Mouse (Mus musculus): ENCODE measurements around the gene Inhba. TPM values are rescaled to one million over a fixed set of nuclear protein-coding genes. Genes with fewer than 3 reads are reported as not detected.
A peak's percentile ranks its signal among the peaks of the same experiment; 100 is the strongest.

Inhba gene
- total RNA-seq (2021): 1 to 10 TPM; 2.9 to 6.1 TPM
- long read RNA-seq, experiment 1, partial matches to known transcripts: 0 of 2 reads
- long read RNA-seq, experiment 1, other reads (novel, unspliced or antisense): 2 of 2 reads
- long read RNA-seq, experiment 2: 0 reads

DNA sequence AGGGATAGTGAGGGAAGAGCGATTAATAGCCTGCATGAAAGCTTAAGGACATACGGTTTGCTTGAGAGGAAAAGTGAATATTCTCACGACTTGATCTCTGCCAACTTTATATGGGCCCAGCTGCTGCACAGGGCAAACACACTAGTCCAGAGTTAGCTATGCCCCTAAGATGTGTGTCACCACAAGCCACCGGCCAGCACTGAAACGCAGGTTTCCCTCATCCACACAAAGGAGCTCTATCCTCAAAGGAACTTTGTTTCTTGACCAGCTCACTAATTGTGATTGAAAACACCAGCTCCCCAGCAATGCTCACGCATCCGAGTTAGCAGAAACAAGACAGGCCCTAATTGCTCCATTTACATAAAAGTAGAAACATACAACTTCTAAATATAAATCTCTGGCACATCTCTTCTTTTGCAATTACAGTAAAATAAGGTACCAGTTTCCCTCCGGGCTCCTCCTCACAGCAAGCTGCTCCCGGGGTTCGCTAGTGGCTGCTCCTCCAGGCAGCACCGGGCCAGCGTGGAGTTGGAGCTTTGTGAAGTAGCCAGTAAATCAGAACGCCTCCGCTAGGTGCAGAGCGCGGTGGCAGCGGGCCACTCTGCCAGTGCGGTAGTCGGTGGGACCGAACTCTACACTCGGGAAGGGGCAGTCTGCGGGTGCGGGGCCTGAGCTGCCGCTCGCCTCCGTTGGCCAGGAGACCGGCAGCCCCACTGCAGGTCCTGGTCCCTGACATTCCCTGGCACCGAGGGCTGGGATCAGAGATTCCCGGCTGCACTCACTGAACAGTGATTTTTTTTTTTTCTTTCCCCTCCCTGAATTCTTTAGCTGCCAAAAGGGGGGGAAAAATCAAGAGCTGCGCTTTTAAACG lies at the start of gene Inhba:
Inhba (plus strand) TSS at position 480 of the 871 bp plus-strand sequence.
- peak; percentile 59 for DNase-seq

GRCm38 (mm10) chr13:15976584-15976983 lies 35.1 kb upstream of the Inhba start:
- DNase-seq: no peak

GRCm38 (mm10) chr13:15979551-15979950 lies 32.1 kb upstream of the Inhba start:
- DNase-seq: no peak

DNA sequence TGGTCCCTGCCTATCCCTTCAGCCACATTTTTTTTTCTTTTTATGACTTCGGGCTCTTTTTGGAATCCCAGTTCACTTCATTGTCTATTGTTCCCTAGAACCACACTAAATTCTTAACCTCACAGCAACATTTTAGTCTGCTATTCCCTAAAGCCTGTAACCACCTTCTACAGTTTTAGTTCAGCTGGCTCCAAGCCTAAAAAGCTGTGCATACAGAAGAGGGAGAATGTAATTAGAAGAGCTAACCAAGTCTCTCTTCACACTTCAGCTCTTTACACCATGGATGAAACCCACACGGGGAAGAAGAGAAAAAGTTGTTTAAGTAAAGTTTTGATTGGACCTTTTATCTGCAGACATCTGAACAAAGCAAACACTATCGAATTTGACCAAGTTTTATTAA lies 29.6 kb upstream of the Inhba start:
- DNase-seq: no peak

DNA sequence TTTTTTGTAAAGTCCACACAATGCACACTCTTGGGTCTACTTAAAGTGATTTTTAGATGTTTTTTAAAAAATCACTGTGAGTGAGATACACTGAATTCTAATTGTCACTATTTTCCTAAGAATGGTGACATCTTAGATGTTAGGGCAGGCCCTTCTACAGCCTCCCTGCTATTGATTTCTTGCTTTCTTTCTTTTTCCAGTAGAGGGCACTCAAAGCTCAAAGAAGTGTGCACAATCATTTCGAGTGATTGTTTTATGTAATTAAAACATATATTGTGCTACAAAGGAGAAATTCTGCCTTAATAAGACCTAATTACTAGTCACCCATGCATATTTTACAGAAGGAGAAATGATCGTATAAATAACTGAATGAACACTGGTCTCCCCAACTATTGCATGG lies 25.9 kb upstream of the Inhba start:
- no peak for DNase-seq

DNA sequence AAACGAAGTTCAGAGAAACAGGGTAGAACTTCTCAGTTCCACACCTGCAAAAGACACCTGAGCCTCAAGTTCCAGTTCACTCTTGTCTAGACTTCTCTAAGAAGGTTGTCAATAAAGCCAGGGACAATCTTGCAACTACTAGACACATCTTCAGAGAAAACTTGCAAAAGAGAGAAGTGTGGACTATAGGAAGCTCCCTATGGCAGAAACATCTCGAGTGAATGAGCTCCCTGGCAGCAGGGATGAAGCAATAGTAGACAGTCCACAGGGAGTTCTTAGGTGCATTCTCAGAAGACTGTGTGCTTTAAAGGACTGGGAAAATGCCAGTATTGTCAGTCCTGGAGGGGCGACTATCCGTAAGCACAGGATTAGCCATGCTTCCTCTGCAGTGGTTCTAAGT lies 25.5 kb upstream of the Inhba start:
- DNase-seq: no peak

GRCm38 (mm10) chr13:15995314-15995713 lies 16.3 kb upstream of the Inhba start:
- DNase-seq: no peak

DNA sequence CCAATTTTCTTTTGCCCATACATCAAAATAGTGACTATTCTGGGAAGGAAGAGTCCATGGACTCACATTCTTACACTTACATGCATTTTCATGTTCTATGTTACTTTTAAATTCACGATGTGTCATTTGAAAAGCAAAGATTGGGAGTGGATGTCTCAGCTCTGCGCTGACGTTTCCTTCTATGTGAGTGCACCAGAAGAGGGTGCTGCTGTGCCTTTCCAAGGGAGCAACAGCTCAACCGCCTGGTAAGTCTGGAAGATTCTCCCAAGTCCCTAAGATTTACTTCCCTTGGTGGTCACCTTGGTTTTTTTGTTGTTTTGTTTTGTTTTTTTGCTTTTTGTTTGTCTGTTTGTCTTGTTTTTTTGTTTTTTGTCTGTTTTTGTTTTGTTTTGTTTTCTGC lies 6.1 kb upstream of the Inhba start:
- DNase-seq: peak; percentile 61

GRCm38 (mm10) chr13:16007748-16008147 lies 3.9 kb upstream of the Inhba start:
- DNase-seq: no peak

DNA sequence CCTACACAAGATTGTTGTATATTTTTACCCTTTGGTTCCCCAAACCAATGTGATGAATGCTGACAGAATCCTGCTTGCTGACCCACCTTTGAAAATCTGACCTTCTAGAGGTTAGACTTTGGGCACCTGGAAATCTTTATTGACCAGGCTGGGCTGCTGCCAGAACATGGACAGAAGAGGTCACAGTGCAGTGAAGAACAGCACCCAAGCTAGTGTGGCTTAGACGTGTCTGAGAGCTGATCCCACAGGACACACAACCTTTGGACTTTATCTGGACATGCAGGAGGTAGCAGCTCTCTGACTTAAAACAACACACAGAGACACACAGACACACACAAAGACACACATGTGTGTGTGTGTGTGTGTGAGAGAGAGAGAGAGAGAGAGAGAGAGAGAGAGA lies 3.3 kb upstream of the Inhba start:
- no peak for DNase-seq

- DNase-seq: no peak
Observed at GRCm38 (mm10) chr13:16009766-16010465, 1.7 kb upstream of the Inhba start.

GRCm38 (mm10) chr13:16010586-16010985 lies 1.1 kb upstream of the Inhba start:
- DNase-seq: no peak

- peak; percentile 85 for DNase-seq
Observed at GRCm38 (mm10) chr13:16012243-16012887, 714 bp downstream of the Inhba start.

GRCm38 (mm10) chr13:16014166-16014565 lies 2.5 kb downstream of the Inhba start:
- DNase-seq: no peak

DNA sequence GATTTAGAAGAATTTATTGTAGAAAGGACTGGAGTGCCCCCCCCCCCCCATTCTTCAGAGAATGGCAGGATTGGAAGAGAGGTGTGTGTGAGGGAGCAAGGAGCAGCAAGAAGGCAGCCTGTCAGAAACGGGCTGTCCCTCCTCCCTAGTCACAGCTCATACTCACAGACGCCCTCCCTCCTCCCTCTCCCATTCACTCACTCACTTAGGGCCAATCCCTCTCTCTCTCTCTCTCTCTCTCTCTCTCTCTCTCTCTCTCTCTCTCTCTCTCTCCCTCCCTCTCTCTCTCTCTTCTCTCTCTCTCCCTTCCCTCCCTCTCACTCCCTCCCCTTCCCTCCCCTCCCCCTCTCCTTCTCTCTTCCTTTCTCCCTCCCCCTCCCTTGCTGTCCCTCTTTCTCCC lies 4.9 kb downstream of the Inhba start:
- no peak for DNase-seq

GRCm38 (mm10) chr13:16017338-16017737 lies 5.7 kb downstream of the Inhba start:
- DNase-seq: peak; percentile 20

DNA sequence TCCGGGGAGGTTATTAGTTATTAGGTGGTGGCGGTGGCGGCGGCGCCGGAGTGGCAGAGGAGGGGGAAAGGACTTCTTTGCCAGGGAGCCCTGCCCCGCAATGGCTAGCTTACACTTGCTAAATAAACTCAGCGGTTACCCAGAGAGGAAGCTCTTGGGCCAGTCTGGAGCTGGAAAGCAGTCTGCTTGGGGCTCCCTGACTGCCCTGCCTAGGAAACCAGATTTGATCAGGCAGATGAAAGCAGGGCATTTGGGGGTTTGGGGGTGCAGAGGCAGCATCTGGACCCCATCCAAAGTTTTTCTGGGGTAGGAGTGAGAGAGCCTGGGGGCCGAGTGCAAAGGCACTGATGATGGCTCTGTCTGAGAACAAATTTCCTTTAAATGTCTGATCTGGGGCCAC lies 6.1 kb downstream of the Inhba start:
- DNase-seq: no peak

DNA sequence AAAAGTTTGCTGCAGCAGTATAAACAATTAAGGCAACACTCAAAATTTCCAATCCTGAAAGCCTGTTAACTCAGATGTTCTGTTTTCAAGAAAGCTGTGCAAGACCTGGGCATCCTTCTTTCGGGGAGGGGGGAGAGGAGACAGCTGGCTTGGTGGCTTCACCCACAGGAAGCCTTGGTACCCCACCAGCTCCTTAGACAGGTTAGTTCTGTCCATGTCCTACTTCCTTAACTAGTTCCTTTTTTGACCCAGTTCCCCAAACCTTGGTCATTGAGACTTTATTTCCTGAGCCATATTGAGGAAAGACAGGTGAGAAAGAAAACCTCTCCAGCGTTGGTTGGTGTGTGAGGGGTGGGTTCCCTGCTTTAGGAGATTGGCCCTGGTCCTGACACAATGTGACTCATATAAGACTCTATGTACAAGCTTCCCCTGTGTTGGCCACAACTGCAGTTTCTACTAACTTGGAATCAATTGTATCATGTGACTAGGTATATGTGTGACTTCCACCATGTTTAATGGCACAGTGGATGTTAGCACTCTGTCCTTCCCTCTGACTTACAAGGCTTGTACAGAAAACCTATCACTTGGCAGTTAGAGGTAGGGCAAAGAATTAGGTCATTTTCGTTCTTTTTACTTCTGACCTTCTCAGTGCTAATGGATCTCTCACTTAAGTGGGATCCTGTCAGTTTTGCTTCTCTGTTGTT lies 7.3 kb downstream of the Inhba start:
- no peak for DNase-seq

DNA sequence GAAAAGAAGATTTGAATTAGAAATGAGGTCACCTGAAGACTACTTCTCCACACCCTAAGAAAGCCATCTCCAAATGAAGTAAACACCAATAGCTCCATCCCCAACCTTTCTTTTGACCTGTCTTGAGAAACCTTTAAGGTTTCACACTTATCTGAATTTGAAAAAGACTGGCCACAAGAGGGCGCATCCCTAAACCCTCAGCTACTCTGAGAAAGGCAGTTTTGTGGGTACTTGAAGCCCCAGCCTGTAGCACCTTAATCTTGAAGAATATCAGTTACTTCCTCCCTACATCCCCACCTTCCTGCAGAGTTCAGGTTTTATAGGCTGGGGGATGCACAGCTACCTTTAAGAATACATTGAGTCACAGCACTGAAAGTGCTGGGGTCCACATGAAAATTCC lies 9.0 kb downstream of the Inhba start:
- DNase-seq: peak; percentile 60

DNA sequence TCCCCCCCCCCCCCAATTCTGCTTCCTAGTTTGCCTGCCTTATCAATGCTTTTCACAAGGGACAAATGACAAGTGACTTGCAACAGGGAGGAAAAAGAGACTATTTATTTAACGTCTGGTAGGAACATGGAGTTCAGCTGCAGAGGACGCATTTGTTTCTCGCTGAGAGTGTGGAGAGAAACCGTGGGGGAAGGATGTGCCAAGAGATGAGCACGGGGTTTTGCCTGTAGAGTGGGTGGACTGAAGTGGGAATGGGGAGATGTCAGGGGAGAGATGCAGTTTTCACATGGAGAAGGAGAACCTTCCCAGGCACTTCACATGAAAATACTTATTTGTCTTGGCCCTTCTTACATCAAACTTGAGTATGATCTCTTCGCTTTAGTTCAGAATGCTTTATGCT lies 9.5 kb downstream of the Inhba start:
- no peak for DNase-seq

DNA sequence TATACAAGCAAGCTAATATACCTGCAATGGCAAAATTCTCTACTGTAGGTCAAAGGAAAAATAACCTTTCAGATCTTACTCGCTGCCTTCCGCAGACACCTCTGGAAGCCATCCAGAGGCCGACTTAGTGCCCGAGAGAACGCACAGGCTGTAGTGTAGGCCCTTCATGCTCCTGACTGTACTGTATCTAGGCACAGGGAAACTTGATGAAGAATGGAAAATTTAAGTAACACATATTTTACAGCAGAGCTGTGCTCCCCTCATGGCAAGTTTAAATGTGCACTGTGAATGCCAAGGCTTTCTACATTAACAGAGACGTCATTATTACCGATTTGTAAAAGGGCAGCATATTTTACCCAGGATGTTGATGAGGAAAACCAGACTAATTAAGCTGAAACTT lies 10.2 kb downstream of the Inhba start:
- DNase-seq: no peak

DNA sequence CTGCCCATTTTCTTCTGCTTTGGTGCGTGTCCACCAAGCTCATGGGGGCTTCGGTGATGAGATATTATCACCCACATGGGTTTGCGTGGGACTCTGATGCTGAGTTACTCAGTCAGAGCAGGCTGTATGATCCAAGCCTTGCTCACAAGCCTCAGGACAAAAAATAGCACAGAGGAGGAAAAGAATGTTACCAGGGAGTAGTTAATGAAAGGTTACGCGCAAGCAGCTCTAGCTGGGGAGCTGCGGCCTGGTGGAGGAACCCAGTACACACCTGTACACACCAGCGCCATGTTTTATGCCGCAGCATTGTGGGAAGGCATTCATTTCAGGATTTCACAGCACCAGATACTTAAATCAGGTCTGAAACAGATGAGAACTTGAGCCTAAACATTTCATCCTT lies 10.9 kb downstream of the Inhba start:
- DNase-seq: no peak

Measured in adrenal gland, postnatal 10 days (tissue).